Mouse (Mus musculus) limb, embryonic 11.5 days (tissue): ENCODE results near the gene Rai14. TPM values are rescaled to one million over a fixed set of nuclear protein-coding genes. Genes with fewer than 3 reads are reported as not detected.

ENCODE experiments used
- ATAC-seq: fragments of 200-750 bp; cut with Nextera tagmentation; 2 replicates; pipeline ENCODE4 v1.8.0; 2017; ENCODE audit warnings: low read depth; ENCODE audit not compliant: insufficient number of reproducible peaks, low FRiP score, low TSS enrichment
- DNase-seq: peaks from one replicate; pipeline ENCODE4 v3.0.0-alpha.2; 2015; ENCODE audit warnings: low spot score
- H3K27ac ChIP-seq: fragments of 300-500 bp; sonication (generic); replicated peaks from 2 replicates; pipeline ENCODE4 v1.5.1; 2014; ENCODE audit warnings: low read depth, mild to moderate bottlenecking, low read length
- H3K27me3 ChIP-seq: fragments of 300-500 bp; sonication (generic); 2 replicates; pipeline ENCODE4 v1.6.1; 2014; ENCODE audit warnings: mild to moderate bottlenecking, low read length, mixed read lengths; ENCODE audit not compliant: control insufficient read depth, insufficient read depth
- H3K36me3 ChIP-seq: fragments of 300-500 bp; sonication (generic); 2 replicates; pipeline ENCODE4 v1.6.1; 2014; ENCODE audit warnings: mild to moderate bottlenecking, low read length, moderate library complexity, mixed read lengths; ENCODE audit not compliant: control insufficient read depth, insufficient read depth
- H3K4me1 ChIP-seq: fragments of 300-500 bp; sonication (generic); 2 replicates; pipeline ENCODE4 v1.6.1; 2014; ENCODE audit warnings: low read length, mixed read lengths; ENCODE audit not compliant: control insufficient read depth, insufficient read depth
- H3K4me2 ChIP-seq: fragments of 300-500 bp; sonication (generic); 2 replicates; pipeline ENCODE4 v1.6.1; 2014; ENCODE audit warnings: low read depth, mild to moderate bottlenecking, moderate library complexity; ENCODE audit not compliant: severe bottlenecking
- H3K4me3 ChIP-seq: fragments of 300-500 bp; sonication (generic); 2 replicates; pipeline ENCODE4 v1.5.1; 2014; ENCODE audit warnings: low read depth, low read length
- H3K9ac ChIP-seq: fragments of 300-500 bp; sonication (generic); 2 replicates; pipeline ENCODE4 v1.6.1; 2014; ENCODE audit warnings: mild to moderate bottlenecking, low read length
- H3K9me3 ChIP-seq: fragments of 300-500 bp; sonication (generic); 2 replicates; pipeline ENCODE4 v1.6.1; 2016; ENCODE audit warnings: low read length; ENCODE audit not compliant: control insufficient read depth
- WGBS: fragments of 180-500 bp; shearing (Covaris S2); extraction: QIAGEN DNeasy Blood & Tissue Kit; methylation state at CpG from one replicate; pipeline ENCODE4 v1.1.7; 2014; 5-methylcytosine and 5-hydroxymethylcytosine counted together
- polyA plus RNA-seq: library from polyadenylated mRNA; unstranded; fragments of >200 nt; fragmentation: Nextera tagmentation; extraction: Ambion mirVana; gene quantifications from 2 replicates; pipeline ENCODE4 v1.2.1, GENCODE M21; 2014

The Rai14 gene
- polyA plus RNA-seq, 1 experiment from 2014 or later = 70.8 TPM

DNA sequence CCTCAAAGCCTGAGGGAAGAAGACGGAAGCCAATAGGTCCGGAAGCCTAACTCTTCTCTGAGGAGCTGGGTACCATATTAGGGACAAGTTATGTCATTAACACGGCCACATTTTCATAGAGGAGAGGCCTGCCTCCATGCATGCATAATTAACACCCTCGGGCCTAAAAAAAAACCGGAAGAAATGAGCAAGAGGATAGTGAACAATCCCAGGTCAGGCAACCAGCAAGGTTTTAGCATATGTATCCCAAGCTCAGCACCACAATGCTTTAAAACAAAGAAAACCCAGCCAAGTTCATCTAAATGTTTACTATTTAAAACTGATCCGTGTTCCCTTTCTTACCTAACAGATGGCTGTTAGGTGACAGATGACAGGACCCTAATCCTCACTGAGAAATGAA lies 3.2 kb downstream of the Rai14 start:
- ATAC-seq (no peak), DNase-seq (no peak)
- Histone ChIP-seq H3K9me3 (no peaks in the 10 kb centered on the region), H3K4me3 (no peak overlapping the region), H3K36me3 (peaks cover 2% of the 10 kb centered on the region; the same call in 1 of the 2 replicates), H3K4me2 (no peak overlapping the region), H3K27me3 (no peaks in the 10 kb centered on the region), H3K27ac (no peak overlapping the region), H3K9ac (no peak overlapping the region), H3K4me1 (0 out of 2 replicates have a peak, but pooled peaks cover 2% of the 10 kb centered on the region)
- 81% methylated on average over 6 of the region's 6 CpGs for whole genome bisulfite sequencing

DNA sequence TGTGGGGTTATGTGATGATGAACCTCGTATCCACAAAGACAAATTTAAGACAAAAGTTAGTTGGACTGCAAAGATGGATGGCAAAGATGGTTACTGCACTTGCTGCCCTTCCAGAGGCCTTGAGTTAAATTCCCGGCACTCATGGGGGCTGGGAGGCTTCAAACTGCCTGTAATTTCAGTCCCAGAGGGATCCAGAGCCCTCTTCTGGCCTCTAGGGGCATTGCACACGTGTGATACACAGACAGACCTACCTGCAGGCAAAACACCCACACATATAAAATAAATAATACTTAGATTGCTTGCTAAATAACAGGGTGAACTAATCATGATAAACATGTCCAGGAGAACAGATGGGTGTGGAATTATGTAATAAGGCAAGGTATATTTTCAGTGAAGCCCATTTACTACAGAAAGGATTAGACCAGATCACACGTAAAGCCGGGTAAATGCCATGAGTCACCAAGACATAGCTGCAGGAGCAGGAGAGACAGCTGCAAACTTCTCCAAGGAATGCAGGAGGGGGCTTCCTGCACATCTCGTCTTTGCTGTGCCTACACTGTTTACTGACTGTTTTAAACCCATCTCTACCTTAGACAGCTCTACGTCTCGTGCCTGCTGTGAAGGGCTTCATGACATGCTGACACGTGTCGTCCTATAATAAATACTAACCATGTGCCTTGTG lies 5.7 kb downstream of the Rai14 start:
- Histone ChIP-seq H3K4me3 (no peak overlapping the region), H3K4me1 (0 out of 2 replicates have a peak, but pooled peaks cover 2% of the 10 kb centered on the region), H3K9ac (no peak overlapping the region), H3K27me3 (no peaks in the 10 kb centered on the region), H3K36me3 (peaks cover 4% of the 10 kb centered on the region; the same call in 1 of the 2 replicates), H3K9me3 (no peaks in the 10 kb centered on the region), H3K27ac (no peak overlapping the region), H3K4me2 (no peak overlapping the region)
- DNase-seq (no peak), ATAC-seq (no peak)
- WGBS = 88% methylated on average over 10 of the region's 10 CpGs

DNA sequence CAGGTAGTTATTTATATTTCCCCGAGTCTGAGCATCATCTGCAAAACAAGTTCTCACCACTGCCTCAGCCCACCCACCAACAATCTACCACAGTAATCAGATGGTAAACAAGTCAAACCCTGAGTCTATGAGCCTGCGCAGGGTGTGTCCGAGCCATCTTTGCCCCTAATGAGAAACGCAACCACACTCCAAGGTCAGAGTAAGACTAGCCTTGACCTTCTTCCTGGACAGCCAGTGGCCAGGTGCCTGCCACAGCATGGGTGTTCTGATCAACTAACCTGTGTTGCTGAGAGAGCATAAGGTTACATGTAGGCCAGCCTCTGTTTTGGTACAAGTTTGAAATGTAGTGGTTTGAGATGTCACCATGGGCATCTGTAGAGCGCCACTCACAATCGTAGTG lies 7.3 kb downstream of the Rai14 start:
- peaks cover 4% of the 10 kb centered on the region; the same call in 1 of the 2 replicates for H3K36me3 ChIP-seq

DNA sequence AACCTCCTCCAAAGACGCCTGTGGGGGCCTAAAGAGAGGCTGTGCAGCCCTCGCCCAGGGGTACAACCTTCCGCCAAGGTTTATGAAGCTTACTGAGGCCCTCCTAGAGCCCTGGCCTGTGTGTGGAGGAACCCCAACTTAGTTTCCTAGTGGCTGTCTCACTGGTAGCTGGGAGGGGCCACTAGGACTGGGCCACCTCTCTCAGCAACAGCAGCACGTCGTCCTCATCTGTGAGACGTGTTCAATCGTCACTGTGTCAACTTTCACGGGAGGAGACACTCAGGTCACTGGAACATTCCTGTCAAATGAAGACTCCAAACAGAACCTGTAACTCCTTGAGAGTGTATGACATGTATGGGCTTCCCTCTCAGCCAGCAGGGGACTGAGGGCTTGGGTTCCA lies 8.0 kb downstream of the Rai14 start:
- 87% methylated on average over 8 of the region's 8 CpGs for WGBS
- H3K4me2 ChIP-seq = no peak overlapping the region
- no peaks in the 10 kb centered on the region for H3K9me3 ChIP-seq
- H3K27ac ChIP-seq = no peak overlapping the region
- H3K9ac ChIP-seq = no peak overlapping the region
- DNase-seq (no peak), ATAC-seq (no peak)
- H3K36me3 ChIP-seq = peaks cover 4% of the 10 kb centered on the region; the same call in 1 of the 2 replicates
- H3K4me3 ChIP-seq = no peak overlapping the region
- no peaks in the 10 kb centered on the region for H3K27me3 ChIP-seq
- no peaks in the 10 kb centered on the region; the same call in 1 of the 2 replicates for H3K4me1 ChIP-seq

More for the DNA sequence above, 7.3 kb downstream of the Rai14 start:
- no peaks in the 10 kb centered on the region for H3K4me1 ChIP-seq
- no peak overlapping the region for H3K27ac ChIP-seq
- no peak overlapping the region for H3K4me2 ChIP-seq
- WGBS = 95% methylated on average over 6 of the region's 6 CpGs
- ATAC-seq (no peak), DNase-seq (no peak)
- no peaks in the 10 kb centered on the region for H3K9me3 ChIP-seq
- no peak overlapping the region for H3K4me3 ChIP-seq
- H3K9ac ChIP-seq = no peak overlapping the region
- H3K27me3 ChIP-seq = no peaks in the 10 kb centered on the region

DNA sequence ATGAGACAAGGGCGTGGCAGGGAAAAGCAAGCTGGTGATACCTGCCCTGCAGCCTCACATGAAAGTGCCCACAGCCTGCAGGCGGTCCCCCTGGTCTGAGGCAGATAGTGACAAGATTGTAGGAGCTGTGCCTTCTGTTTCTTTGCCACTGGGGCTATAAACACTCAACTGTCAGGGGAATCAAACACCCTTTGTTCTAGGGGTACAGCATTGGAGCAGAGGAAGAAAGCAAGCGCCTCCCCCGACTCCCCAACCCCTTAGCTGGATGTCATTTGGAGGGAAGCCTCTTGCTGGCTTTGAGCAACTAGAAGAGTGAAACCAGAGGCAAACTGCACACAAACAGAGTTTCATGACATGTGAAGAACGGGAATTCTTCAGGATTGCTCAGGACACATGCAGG lies 8.7 kb downstream of the Rai14 start:
- H3K4me1 ChIP-seq = no peaks in the 10 kb centered on the region; the same call in 1 of the 2 replicates
- H3K9me3 ChIP-seq = no peaks in the 10 kb centered on the region
- H3K36me3 ChIP-seq = peaks cover 4% of the 10 kb centered on the region; the same call in 1 of the 2 replicates
- 60% methylated on average over 5 of the region's 5 CpGs for WGBS
- H3K9ac ChIP-seq = no peak overlapping the region
- no peak overlapping the region for H3K27ac ChIP-seq
- DNase-seq = no peak
- ATAC-seq = no peak
- H3K4me3 ChIP-seq = no peak overlapping the region
- H3K4me2 ChIP-seq = no peak overlapping the region
- no peaks in the 10 kb centered on the region for H3K27me3 ChIP-seq

DNA sequence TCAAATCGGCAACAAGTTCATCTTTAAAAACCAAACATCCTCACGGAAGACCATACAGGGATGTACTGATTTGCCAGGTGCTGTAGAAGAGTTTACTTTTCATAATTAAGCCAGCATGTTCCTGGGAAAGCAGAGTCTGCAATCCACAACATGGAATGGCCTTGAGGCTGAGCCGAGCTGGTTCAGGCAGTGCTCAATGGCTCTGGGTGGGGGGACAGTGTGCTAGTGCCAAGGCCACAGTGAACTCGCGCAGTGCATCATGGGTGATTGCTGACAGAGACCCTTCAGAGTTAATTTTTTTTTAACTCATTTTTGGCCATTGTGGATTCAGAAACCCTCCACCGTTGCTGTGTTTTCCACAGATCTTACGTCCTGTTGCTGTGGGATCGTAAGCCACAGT lies 10.1 kb downstream of the Rai14 start:
- Histone ChIP-seq H3K36me3 (peaks cover 4% of the 10 kb centered on the region; the same call in 1 of the 2 replicates), H3K27me3 (no peaks in the 10 kb centered on the region), H3K4me1 (no peaks in the 10 kb centered on the region; the same call in 1 of the 2 replicates), H3K9me3 (no peaks in the 10 kb centered on the region), H3K4me3 (no peak overlapping the region), H3K27ac (no peak overlapping the region), H3K9ac (no peak overlapping the region), H3K4me2 (no peak overlapping the region)
- ATAC-seq (no peak), DNase-seq (no peak)
- WGBS = 91% methylated on average over 8 of the region's 8 CpGs

DNA sequence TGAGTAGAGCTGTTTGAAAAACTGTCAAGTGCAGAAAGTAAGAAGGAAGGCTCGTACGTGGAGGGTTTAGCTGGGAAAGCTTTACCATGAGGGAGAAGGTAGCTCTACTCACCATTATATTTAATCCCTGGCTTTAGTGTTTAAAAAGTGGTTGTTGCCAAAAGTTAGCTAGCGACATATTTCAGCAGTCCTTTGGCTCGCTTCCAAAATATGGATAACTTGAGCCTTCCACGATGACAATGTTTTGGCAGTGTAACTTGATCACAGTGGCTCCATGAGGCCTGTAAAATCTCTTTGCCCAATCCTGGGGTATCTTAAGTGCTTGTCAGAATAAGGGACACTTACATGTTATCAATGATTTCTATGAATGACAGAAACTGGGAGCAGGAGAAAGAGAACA lies 12.9 kb downstream of the Rai14 start:
- no peak overlapping the region for H3K27ac ChIP-seq
- ATAC-seq = no peak
- no peaks in the 10 kb centered on the region; the same call in 1 of the 2 replicates for H3K4me1 ChIP-seq
- 88% methylated on average over 5 of the region's 5 CpGs for WGBS
- H3K4me2 ChIP-seq = no peak overlapping the region
- no peak overlapping the region for H3K4me3 ChIP-seq
- DNase-seq = no peak
- H3K36me3 ChIP-seq = 0 out of 2 replicates have a peak, but pooled peaks cover 2% of the 10 kb centered on the region
- H3K9me3 ChIP-seq = no peaks in the 10 kb centered on the region
- H3K9ac ChIP-seq = no peak overlapping the region
- H3K27me3 ChIP-seq = no peaks in the 10 kb centered on the region

DNA sequence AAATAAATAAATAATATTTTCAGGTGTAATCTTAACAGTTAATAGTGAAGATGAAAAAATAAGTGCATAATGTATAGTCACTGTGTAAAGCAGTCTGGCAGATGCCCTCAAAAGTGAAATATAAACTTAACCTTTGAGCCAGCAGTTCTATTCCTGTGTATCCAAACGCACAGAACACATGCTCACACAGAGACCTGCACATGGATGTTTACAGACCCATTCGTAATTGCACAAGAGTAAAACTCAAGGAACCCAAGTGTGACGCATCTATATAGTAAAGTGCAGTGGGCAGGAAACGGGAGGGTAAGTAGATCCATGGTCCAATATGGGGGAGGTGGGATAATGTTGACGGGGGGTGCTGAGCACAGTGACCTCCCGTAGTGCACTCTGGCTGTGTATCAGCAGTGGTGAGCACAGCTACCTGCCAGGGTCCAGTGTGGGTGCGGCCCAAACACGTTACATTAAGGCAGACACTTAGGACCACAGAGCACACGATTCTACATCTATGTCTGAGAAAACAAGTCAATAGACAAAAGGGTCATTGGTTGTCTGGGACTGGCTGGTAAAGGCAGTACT lies 13.4 kb downstream of the Rai14 start:
- whole genome bisulfite sequencing = 94% methylated on average over 9 of the region's 9 CpGs
- Histone ChIP-seq H3K4me1 (no peaks in the 10 kb centered on the region; the same call in 1 of the 2 replicates), H3K4me2 (no peak overlapping the region), H3K27ac (no peak overlapping the region), H3K27me3 (no peaks in the 10 kb centered on the region), H3K9ac (no peak overlapping the region), H3K4me3 (no peak overlapping the region), H3K36me3 (0 out of 2 replicates have a peak, but pooled peaks cover 2% of the 10 kb centered on the region), H3K9me3 (no peaks in the 10 kb centered on the region)
- no peak for ATAC-seq
- no peak for DNase-seq
